Mouse (Mus musculus) thymus, postnatal 0 days (tissue): ENCODE measurements at regions not wholly inside any gene's neighbourhood (a gene's known extent, or its start where the extent isn't known, plus 50 kb on each side); places are given as distances from the start of the nearest gene placed in this dataset.

ENCODE experiments used
- DNase-seq: peaks from one replicate; pipeline ENCODE4 v3.0.0-alpha.2; 2015; ENCODE audit warnings: low spot score

GRCm38 (mm10) chr14:61896879-61897278 lies 289.6 kb downstream of the Kcnrg start:
- DNase-seq, result no peak

DNA sequence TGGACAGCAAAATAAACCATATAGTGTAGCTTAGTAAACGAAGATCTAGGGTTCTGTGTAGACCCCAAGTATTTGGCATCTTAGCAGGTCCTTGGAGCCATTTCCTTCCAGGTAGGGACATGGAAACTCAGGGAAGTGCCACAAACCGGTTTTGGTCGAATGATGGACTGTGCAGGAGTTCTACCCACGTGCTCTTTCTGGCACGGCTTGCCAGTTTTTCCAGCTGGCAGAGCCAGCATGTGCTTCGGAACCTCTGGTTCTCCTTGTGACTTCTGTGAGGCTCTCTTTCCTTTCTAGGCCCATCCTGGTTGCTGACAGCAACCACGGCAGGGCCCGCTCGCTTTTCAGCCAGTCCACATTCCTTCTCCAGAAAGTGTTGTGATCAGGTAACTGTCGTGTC lies 291.4 kb downstream of the Kcnrg start:
- DNase-seq, result no peak

- no peak for DNase-seq
These were observed 297.3 kb downstream of the Kcnrg start for GRCm38 (mm10) chr14:61904426-61905124.

DNA sequence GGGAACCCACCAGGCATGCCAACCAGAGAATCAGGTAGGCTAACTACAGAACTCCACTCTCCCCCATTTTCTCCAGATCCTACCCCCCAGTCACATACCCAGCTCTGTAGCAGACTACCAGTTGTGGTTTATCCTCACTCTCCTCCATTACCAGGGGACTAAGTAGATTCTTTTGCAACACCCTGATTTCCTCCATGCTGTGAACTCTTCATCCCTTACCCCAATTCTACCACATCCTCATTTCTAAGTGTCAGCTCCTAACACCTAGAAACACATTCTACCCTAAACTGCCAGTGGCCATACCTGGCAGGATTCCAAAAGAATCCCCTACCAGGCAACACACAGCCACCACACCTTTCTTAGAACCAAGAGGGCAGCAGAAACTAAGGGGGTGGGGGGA lies 310.9 kb downstream of the Kcnrg start:
- no peak for DNase-seq

DNA sequence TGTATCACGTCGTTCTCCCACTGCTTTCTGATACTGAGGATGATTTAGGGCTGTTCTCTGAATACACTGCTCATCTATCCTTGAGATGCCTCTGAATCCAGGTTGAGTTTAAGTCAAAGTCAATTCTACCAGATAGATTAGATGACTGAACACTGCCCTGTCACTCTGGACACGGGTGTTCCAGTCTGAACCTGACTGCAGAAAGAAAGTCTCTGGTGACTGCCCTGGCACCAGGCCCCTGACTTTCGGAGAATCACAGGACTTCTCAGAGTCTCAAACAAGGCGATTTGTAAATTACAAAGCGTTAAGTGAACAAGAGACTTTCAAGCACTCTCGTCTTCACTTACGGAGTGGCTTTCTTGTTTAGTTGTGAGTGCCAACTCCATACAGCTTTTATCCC lies 324.6 kb downstream of the Kcnrg start:
- no peak for DNase-seq

GRCm38 (mm10) chr14:61941682-61942081 lies 334.4 kb downstream of the Kcnrg start:
- DNase-seq, result no peak

GRCm38 (mm10) chr14:61945659-61946058 lies 338.4 kb downstream of the Kcnrg start:
- no peak for DNase-seq

- no peak for DNase-seq
These were observed 342.2 kb downstream of the Kcnrg start for GRCm38 (mm10) chr14:61949446-61949845.

GRCm38 (mm10) chr14:61950004-61950403 lies 342.4 kb upstream of the Rnaseh2b start:
- DNase-seq, result no peak

DNA sequence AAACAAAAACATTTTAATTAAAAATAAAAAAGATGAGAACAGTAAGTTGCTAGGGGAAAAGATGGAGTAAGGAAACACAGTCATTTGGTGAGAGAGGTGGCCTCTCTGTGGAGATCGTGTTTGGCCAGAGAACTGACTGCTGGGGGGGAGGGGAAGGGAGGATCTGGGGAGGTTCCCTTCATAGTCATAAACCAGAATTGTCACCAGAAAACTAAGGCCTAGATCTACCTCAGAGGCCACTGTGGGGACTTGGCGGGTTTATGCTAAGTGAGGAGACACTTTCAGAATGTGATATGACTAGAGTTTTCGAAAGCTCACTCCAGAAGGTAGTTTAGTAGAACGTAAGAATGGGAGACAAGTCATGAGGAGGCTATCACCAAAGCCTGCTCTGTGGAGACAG lies 339.4 kb upstream of the Rnaseh2b start:
- DNase-seq, result no peak

- no peak for DNase-seq
These were observed 337.0 kb upstream of the Rnaseh2b start for GRCm38 (mm10) chr14:61955416-61955815.

DNA sequence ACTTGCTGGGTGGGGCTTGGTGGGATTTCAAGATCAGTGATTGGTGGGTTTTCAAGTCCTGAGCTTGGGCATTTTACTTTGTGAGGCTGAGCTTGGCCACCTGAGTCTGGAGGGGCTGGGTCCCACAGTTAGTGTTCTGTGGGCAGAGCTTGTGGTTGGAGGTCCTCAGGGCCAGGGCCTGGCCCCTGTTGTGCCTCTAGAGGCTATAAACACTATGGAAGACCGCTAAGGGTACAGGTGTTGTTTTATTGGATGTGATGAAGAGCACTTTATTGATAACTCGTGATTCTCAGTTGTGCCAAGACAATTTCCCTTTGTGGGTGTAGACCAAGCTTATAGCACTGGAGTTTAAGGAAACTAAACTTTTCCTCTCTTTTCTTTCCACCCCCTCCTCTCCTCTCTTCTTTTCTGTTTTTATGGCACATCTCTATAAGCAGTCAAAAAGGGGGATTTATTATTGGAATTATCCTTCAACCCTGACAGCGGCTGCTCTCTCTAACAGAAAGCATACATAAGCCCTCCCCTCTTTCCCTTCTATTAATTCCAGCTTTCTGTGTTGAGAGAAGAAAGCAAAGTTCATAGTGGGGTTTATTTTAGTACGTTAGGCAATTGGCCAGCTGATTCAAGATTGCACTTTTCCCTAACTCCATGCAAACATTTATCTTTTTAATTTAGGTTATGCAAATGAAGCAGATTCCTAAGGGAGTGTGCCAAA lies 332.0 kb upstream of the Rnaseh2b start:
- DNase-seq, result no peak

DNA sequence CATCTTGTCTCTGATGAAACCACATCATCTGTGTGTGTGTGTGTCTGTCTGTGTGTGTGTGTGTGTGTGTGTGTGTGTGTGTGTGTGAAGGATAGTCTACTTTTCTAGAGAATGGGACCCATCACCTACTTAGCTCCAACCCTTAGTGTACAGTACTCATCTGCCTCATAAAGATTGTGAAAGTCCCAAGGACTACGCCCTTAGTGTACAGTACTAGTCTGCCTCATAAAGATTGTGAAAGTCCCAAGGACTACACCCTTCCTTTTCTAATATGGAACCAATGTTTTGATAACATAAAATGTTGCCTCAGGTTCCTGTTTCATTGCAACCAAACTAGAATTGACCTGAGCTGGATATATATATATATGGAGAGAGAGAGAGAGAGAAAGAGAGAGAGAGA lies 323.9 kb upstream of the Rnaseh2b start:
- no peak for DNase-seq

- DNase-seq, result no peak
These were observed 323.3 kb upstream of the Rnaseh2b start for GRCm38 (mm10) chr14:61968957-61969535.

DNA sequence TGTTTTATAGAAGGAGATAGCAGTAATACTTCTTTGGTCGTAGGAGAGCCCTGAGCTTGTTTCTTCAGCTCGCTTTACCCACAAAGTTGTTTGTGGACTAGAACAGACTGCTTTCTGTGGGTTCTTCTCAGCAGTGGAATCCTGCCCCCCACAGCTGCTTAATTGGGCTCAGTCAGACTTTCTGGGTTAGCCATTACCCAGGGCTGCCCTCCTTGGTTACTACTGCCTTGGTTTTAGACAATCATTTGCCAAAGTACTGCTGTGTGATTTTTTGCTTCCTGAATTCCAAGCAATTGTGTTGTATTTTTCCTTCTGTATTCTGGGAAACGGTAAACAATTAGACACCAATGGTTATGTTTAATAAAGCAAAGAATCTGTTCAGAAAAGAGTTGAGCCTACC lies 321.8 kb upstream of the Rnaseh2b start:
- no peak for DNase-seq

GRCm38 (mm10) chr14:61971100-61972088 lies 321.0 kb upstream of the Rnaseh2b start:
- DNase-seq, result peak; percentile 78

DNA sequence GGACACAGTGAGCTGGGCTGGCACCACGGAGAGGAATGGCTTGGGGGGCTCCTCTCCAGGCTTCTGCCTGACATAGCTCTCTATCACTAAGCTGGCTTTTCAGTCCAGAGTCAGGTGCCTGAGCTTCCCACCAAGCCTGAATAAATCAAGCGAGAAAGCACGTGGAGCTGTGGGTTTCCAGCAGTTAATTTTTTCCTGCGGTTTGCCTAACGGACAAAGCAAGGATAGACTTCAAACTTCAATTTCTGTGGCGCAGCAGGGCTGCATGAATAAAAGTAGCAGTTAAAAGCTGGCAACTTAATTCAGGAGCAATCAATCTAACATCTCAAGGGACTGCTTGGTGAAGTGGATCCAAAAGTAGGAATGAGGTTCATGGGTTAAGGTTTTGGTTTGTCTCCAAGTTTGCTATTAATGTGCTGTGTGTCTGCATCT lies 317.1 kb upstream of the Rnaseh2b start:
- no peak for DNase-seq

DNA sequence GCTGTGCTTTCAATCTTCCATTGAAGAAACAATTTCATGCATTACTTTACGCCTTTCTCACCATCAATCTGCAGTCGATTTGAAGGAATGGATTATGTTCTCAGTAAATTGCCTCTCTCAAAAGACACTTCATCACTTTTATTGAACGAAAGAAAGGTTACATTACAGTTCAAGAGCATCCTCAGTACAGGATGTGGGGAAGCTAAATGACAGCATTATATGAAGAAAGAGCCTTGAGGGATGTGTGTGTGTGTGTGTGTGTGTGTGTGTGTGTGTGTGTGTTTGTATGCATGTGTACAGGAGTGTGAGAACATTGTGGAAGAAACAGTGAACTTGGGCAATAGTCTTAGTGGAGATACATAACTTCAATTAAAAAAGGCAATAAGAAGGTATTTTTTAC lies 311.8 kb upstream of the Rnaseh2b start:
- no peak for DNase-seq

- DNase-seq, result no peak
These were observed 306.8 kb upstream of the Rnaseh2b start for GRCm38 (mm10) chr14:61985575-61985974.

DNA sequence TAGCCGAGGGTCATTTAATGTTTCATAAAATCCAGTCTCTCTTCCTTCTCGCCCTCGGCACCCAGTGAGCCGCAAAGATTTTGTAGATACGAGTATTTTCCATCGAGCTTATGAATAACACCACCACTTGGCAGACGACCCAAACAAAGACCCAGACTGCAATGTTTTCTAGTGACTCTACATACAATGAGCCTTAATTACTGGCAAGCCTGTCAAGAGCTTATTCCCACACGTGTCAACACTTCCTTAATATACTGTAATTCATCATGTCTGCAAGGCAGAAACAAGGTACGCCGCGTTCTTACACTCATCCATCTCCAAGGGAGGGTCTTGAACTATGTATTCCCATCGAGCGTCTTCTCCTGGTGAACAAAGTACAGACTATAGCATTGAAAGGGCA lies 306.2 kb upstream of the Rnaseh2b start:
- no peak for DNase-seq

- DNase-seq, result peak; percentile 71
These were observed 297.1 kb upstream of the Rnaseh2b start for GRCm38 (mm10) chr14:61995253-61995652.
